Mouse (Mus musculus) right cerebral cortex, postnatal 4 days (tissue): ENCODE measurements at regions not wholly inside any gene's neighbourhood (a gene's known extent, or its start where the extent isn't known, plus 50 kb on each side); places are given as distances from the start of the nearest gene placed in this dataset.

Source experiments
- DNase-seq: peaks from one replicate; pipeline ENCODE4 v3.0.0-alpha.2; 2022

- DNase-seq, result no peak
These were observed 58.5 kb upstream of the Klf6 start for GRCm38 (mm10) chr13:5802826-5803225.

DNA sequence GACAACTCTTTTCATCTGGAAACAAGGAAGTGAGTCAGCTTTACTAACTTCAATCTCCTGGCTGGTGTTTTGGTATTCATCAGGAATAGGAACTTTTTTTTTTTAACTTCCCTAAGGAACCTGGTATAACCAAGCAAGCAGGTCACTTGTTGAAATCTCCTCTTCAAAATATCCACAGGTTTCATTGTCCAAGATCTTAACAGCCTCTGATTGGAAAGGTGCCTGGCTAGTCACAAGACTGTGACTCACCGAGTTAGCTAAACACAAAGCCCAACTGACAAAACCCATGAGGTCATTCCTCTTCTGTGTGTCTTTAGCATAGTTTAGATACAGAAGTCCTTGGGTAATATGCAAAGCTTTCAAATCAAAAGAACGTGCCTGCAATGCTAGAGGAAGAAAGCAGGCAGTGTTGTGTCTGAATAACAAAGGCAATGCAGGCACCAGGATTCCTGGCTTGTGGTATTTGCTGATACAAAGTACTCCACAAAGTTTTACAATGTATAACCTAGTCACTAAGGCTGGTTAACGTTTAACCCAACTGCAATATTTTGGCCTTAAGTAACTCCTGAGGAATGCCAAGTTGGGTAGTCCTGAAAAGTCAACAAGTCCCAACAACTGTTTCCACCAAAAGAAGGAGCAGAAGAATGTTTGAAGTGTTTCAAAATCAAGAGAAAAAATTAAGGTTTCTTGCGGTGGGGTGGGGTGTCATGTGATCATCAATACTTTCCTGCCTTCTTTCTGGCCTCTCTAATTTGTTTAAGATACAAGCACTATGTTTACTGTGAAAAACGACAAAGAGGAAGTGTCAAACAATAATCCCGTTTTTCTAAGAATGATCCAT is 57.5 kb upstream of the Klf6 start:
- no peak for DNase-seq

GRCm38 (mm10) chr13:5804381-5804941 is 56.8 kb upstream of the Klf6 start:
- DNase-seq, result no peak

- no peak for DNase-seq
These were observed 52.9 kb upstream of the Klf6 start for GRCm38 (mm10) chr13:5808380-5808779.
